10 mouse cellular contexts compared by ENCODE assay signal in genomic region chr4:138884261-138884660, GRCm38 (mm10). TPM values are rescaled to one million over a fixed set of nuclear protein-coding genes. Genes with fewer than 3 reads are reported as not detected.
A peak's percentile ranks its signal among the peaks of the same experiment; 100 is the strongest.
DNase-seq lines count a peak whose midpoint lies in the region; ATAC-seq and TF ChIP-seq lines count a peak whose summit lies in the region.
"Had no signal": no experiment of that assay in that cellular context is flagged by ENCODE, and none has a peak within 500 bp of the region (broad histone marks: within the 10 kb centered on the region; RNA-seq: fewer than 3 reads in every experiment).

No protein-coding gene starts in this region.

- H3K9me3 ChIP-seq in kidney, embryonic 15.5 days (replicated peaks): no peaks in the 10 kb centered on the region
- H3K9me3 ChIP-seq in kidney, embryonic 14.5 days (ENCODE audit: control insufficient read depth, low read length): no peaks in the 10 kb centered on the region
- no peaks in the 10 kb centered on the region for H3K9me3 ChIP-seq in neural tube, embryonic 11.5 days (ENCODE audit: control insufficient read depth, low read length)
- H3K9me3 ChIP-seq: embryonic facial prominence, embryonic 12.5 days; stomach, embryonic 15.5 days had no signal

- H3K27me3 ChIP-seq in kidney, embryonic 15.5 days: peaks cover 18% of the 10 kb centered on the region
- H3K27me3 ChIP-seq in cerebellum, adult 2 months (ENCODE audit: control insufficient read depth, insufficient read depth, low read length): no peaks in the 10 kb centered on the region
- no peaks in the 10 kb centered on the region for H3K27me3 ChIP-seq in kidney, embryonic 14.5 days (ENCODE audit: control insufficient read depth, insufficient read depth, low read length)
- no peaks in the 10 kb centered on the region for H3K27me3 ChIP-seq in liver, adult 2 months (ENCODE audit: control insufficient read depth, insufficient read depth, low read length)
- H3K27me3 ChIP-seq in neural tube, embryonic 11.5 days (ENCODE audit: control insufficient read depth, insufficient read depth, low read length): no peaks in the 10 kb centered on the region

- TF ChIP-seq CTCF in cerebellum, adult 2 months (IDR thresholded peaks at IDR 0.05; ENCODE audit: borderline replicate concordance, insufficient read depth, low read depth, low read length): peak; percentile 85
- peak; percentile 87 for TF ChIP-seq CTCF in gastrocnemius, adult 2 months (IDR thresholded peaks at IDR 0.05)
- peak; percentile 87 for TF ChIP-seq CTCF in liver, adult 2 months (IDR thresholded peaks at IDR 0.05; ENCODE audit: low read depth, low read length)

- H3K9ac ChIP-seq in kidney, embryonic 15.5 days: no peak overlapping the region
- H3K9ac ChIP-seq in kidney, embryonic 14.5 days (ENCODE audit: low read depth, low read length): no peak overlapping the region
- H3K9ac ChIP-seq in liver, adult 2 months (ENCODE audit: low read depth, low read length): no peak overlapping the region
- no peak overlapping the region for H3K9ac ChIP-seq in neural tube, embryonic 11.5 days (ENCODE audit: low read length)
- H3K9ac ChIP-seq: embryonic facial prominence, embryonic 12.5 days; stomach, embryonic 15.5 days had no signal

- no peak; the same call in 1 of the 2 replicates for ATAC-seq in kidney, embryonic 15.5 days (replicated peaks; ENCODE audit: low FRiP score)
- 0 out of 2 replicates have a peak, but pooled peaks have one; percentile 43 for ATAC-seq in kidney, embryonic 14.5 days (ENCODE audit: low FRiP score, low TSS enrichment)
- no peak for ATAC-seq in neural tube, embryonic 11.5 days (ENCODE audit: insufficient read depth, low FRiP score, low TSS enrichment)

- H3K36me3 ChIP-seq in kidney, embryonic 15.5 days: no peaks in the 10 kb centered on the region
- no peaks in the 10 kb centered on the region for H3K36me3 ChIP-seq in kidney, embryonic 14.5 days (ENCODE audit: control insufficient read depth, insufficient read depth, low read length)
- H3K36me3 ChIP-seq in liver, adult 2 months (ENCODE audit: control insufficient read depth, insufficient read depth, low read length): no peaks in the 10 kb centered on the region
- no peaks in the 10 kb centered on the region for H3K36me3 ChIP-seq in neural tube, embryonic 11.5 days (ENCODE audit: control insufficient read depth, insufficient read depth, low read length)
- H3K36me3 ChIP-seq: embryonic facial prominence, embryonic 12.5 days; stomach, embryonic 15.5 days had no signal

- intact Hi-C loops in gastrocnemius, adult 2 months (cut with DNase I): loop anchor here (1.0 kb wide), 1 partner anchor 18 kb away; no protein-coding TSS in a partner anchor

- WGBS in kidney, embryonic 15.5 days: 7% methylated on average over 6 of the region's 6 CpGs
- 18% methylated on average over 6 of the region's 6 CpGs for WGBS in cerebellum, adult 2 months
- WGBS in kidney, embryonic 14.5 days: 18% methylated on average over 6 of the region's 6 CpGs
- WGBS in liver, adult 2 months: 16% methylated on average over 6 of the region's 6 CpGs
- WGBS in neural tube, embryonic 11.5 days: 14% methylated on average over 6 of the region's 6 CpGs

- H3K4me2 ChIP-seq in kidney, embryonic 15.5 days: no peak overlapping the region
- no peak overlapping the region for H3K4me2 ChIP-seq in kidney, embryonic 14.5 days (replicated peaks; ENCODE audit: low read depth, low read length)
- no peak overlapping the region for H3K4me2 ChIP-seq in neural tube, embryonic 11.5 days (ENCODE audit: low read depth)
- H3K4me2 ChIP-seq: embryonic facial prominence, embryonic 12.5 days; stomach, embryonic 15.5 days had no signal

- TF ChIP-seq POLR2A in cerebellum, adult 2 months (IDR thresholded peaks at IDR 0.05; ENCODE audit: borderline replicate concordance, insufficient read depth, low read length): no peak
- no peak for TF ChIP-seq POLR2A in liver, adult 2 months (IDR thresholded peaks at IDR 0.05; ENCODE audit: extremely low read depth, insufficient read depth, low read length)

- peak; percentile 66 for DNase-seq in kidney, adult 11 months
- peak; percentile 62 to 79 for DNase-seq in cerebellum, adult 2 months
- peak; percentile 88 for DNase-seq in gastrocnemius, adult 2 months
- peak; percentile 43 for DNase-seq in liver, adult 2 months (ENCODE audit: extremely low read depth, low read depth, low spot score)
- DNase-seq in neural tube, embryonic 11.5 days (ENCODE audit: low spot score): peak; percentile 83
- peak; percentile 69 for DNase-seq in testis, postnatal 14 days (ENCODE audit: low spot score)

- peaks cover 8% of the 10 kb centered on the region for H3K4me1 ChIP-seq in kidney, embryonic 15.5 days
- H3K4me1 ChIP-seq in cerebellum, adult 2 months (ENCODE audit: control insufficient read depth, insufficient read depth, low read length): no peaks in the 10 kb centered on the region
- H3K4me1 ChIP-seq in kidney, embryonic 14.5 days (ENCODE audit: control insufficient read depth, insufficient read depth, low read length): peaks cover 2% of the 10 kb centered on the region; the same call in 1 of the 2 replicates
- H3K4me1 ChIP-seq in liver, adult 2 months (ENCODE audit: control insufficient read depth, insufficient read depth, low read length): no peaks in the 10 kb centered on the region
- H3K4me1 ChIP-seq in neural tube, embryonic 11.5 days (ENCODE audit: control insufficient read depth, insufficient read depth, low read length): 0 out of 2 replicates have a peak, but pooled peaks cover 6% of the 10 kb centered on the region

- H3K79me2 ChIP-seq in liver, adult 2 months (ENCODE audit: control insufficient read depth, insufficient read depth, low read length): no peaks in the 10 kb centered on the region

- H3K4me3 ChIP-seq in kidney, embryonic 15.5 days (replicated peaks): no peak overlapping the region
- H3K4me3 ChIP-seq in cerebellum, adult 2 months (replicated peaks; ENCODE audit: insufficient read depth, low read depth, low read length): no peak overlapping the region
- no peak overlapping the region for H3K4me3 ChIP-seq in gastrocnemius, adult 2 months
- no peak overlapping the region for H3K4me3 ChIP-seq in kidney, embryonic 14.5 days (ENCODE audit: low read length)
- no peak overlapping the region for H3K4me3 ChIP-seq in liver, adult 2 months (ENCODE audit: insufficient read depth, low read depth, low read length)
- no peak overlapping the region for H3K4me3 ChIP-seq in neural tube, embryonic 11.5 days (ENCODE audit: low read depth, low read length)
- H3K4me3 ChIP-seq: embryonic facial prominence, embryonic 12.5 days; stomach, embryonic 15.5 days had no signal

- H3K27ac ChIP-seq in kidney, embryonic 15.5 days: no peak overlapping the region
- no peak overlapping the region for H3K27ac ChIP-seq in cerebellum, adult 2 months (ENCODE audit: insufficient read depth, low read length)
- H3K27ac ChIP-seq in gastrocnemius, adult 2 months: no peak overlapping the region
- H3K27ac ChIP-seq in kidney, embryonic 14.5 days (ENCODE audit: low read depth, low read length): no peak overlapping the region
- H3K27ac ChIP-seq in liver, adult 2 months (replicated peaks; ENCODE audit: insufficient read depth, low read depth, low read length): no peak overlapping the region
- H3K27ac ChIP-seq in neural tube, embryonic 11.5 days (ENCODE audit: low read depth, low read length): no peak overlapping the region
- H3K27ac ChIP-seq: embryonic facial prominence, embryonic 12.5 days; stomach, embryonic 15.5 days had no signal

RNA-seq across cellular contexts. Expression of gene Pla2g2e, which starts 6.5 kb away (rescaled TPM):
- 0.30 and 0.48 TPM in 2 replicates for polyA plus RNA-seq in kidney, embryonic 15.5 days (2015; fragmentation: Nextera tagmentation; extraction: Ambion mirVana)
- polyA plus RNA-seq in cerebellum, adult 2 months (2012; rRNA removed): not detected in 2 replicates
- not detected for total RNA-seq in gastrocnemius, adult 2 months (2021)
- polyA plus RNA-seq in kidney, embryonic 14.5 days (2014; fragmentation: Nextera tagmentation; extraction: Ambion mirVana): 0.76 and 0.84 TPM in 2 replicates
- total RNA-seq in liver, adult 2 months (2014; rRNA removed): not detected in 2 replicates
- polyA plus RNA-seq in liver, adult 2 months (2012; rRNA removed): not detected in 2 replicates
- polyA plus RNA-seq in neural tube, embryonic 11.5 days (2014; fragmentation: Nextera tagmentation; extraction: Ambion mirVana): not detected in 2 replicates
- polyA plus RNA-seq: embryonic facial prominence, embryonic 12.5 days; stomach, embryonic 15.5 days had no signal

RNA-seq across cellular contexts. Expression of gene Gm13030, which starts 10.5 kb away (rescaled TPM):
- not detected in 2 replicates for polyA plus RNA-seq in kidney, embryonic 15.5 days (2015; fragmentation: Nextera tagmentation; extraction: Ambion mirVana)
- not detected in 2 replicates for polyA plus RNA-seq in cerebellum, adult 2 months (2012; rRNA removed)
- not detected for total RNA-seq in gastrocnemius, adult 2 months (2021)
- not detected in 2 replicates for polyA plus RNA-seq in kidney, embryonic 14.5 days (2014; fragmentation: Nextera tagmentation; extraction: Ambion mirVana)
- total RNA-seq in liver, adult 2 months (2014; rRNA removed): not detected in 2 replicates
- polyA plus RNA-seq in liver, adult 2 months (2012; rRNA removed): not detected in 2 replicates
- polyA plus RNA-seq in neural tube, embryonic 11.5 days (2014; fragmentation: Nextera tagmentation; extraction: Ambion mirVana): not detected in 2 replicates
- polyA plus RNA-seq: embryonic facial prominence, embryonic 12.5 days; stomach, embryonic 15.5 days had no signal

RNA-seq across cellular contexts. Expression of gene Pla2g5, which starts 21.0 kb away (rescaled TPM):
- 0.38 and 0.55 TPM in 2 replicates for polyA plus RNA-seq in kidney, embryonic 15.5 days (2015; fragmentation: Nextera tagmentation; extraction: Ambion mirVana)
- 2.0 and 4.7 TPM in 2 replicates for polyA plus RNA-seq in cerebellum, adult 2 months (2012; rRNA removed)
- 1 to 10 TPM in 1 of 2 experiments, under 1 TPM in 1; 0.92 to 2.1 TPM for total RNA-seq in gastrocnemius, adult 2 months (2021)
- 0.34 and 0.35 TPM in 2 replicates for polyA plus RNA-seq in kidney, embryonic 14.5 days (2014; fragmentation: Nextera tagmentation; extraction: Ambion mirVana)
- 0.13 TPM in 1 of 2 replicates, not detected in the other for total RNA-seq in liver, adult 2 months (2014; rRNA removed)
- polyA plus RNA-seq in liver, adult 2 months (2012; rRNA removed): not detected in 2 replicates
- not detected in 2 replicates for polyA plus RNA-seq in neural tube, embryonic 11.5 days (2014; fragmentation: Nextera tagmentation; extraction: Ambion mirVana)

RNA-seq across cellular contexts. Expression of gene Otud3, which starts 29.5 kb away (rescaled TPM):
- polyA plus RNA-seq in kidney, embryonic 15.5 days (2015; fragmentation: Nextera tagmentation; extraction: Ambion mirVana): 2.5 and 3.5 TPM in 2 replicates
- 8.3 and 9.0 TPM in 2 replicates for polyA plus RNA-seq in cerebellum, adult 2 months (2012; rRNA removed)
- 10 to 100 TPM; 15.7 to 17.2 TPM for total RNA-seq in gastrocnemius, adult 2 months (2021)
- polyA plus RNA-seq in kidney, embryonic 14.5 days (2014; fragmentation: Nextera tagmentation; extraction: Ambion mirVana): 3.0 and 4.2 TPM in 2 replicates
- total RNA-seq in liver, adult 2 months (2014; rRNA removed): 4.1 and 5.6 TPM in 2 replicates
- 4.1 and 5.1 TPM in 2 replicates for polyA plus RNA-seq in liver, adult 2 months (2012; rRNA removed)
- 2.8 and 3.3 TPM in 2 replicates for polyA plus RNA-seq in neural tube, embryonic 11.5 days (2014; fragmentation: Nextera tagmentation; extraction: Ambion mirVana)
